Mouse (Mus musculus) cortical plate, adult 2 months (tissue): ENCODE measurements around the gene Dglucy.

Experiments
- CTCF ChIP-seq: fragments of 200-500 bp; IDR thresholded peaks from 2 replicates; pipeline ENCODE4 v1.5.1; 2011; ENCODE audit warnings: mild to moderate bottlenecking, control low read depth, low read length; ENCODE audit not compliant: insufficient read depth; ENCODE audit errors: extremely low read depth
- POLR2A ChIP-seq: fragments of 200-500 bp; IDR thresholded peaks from 2 replicates; pipeline ENCODE4 v1.6.1; 2011; ENCODE audit warnings: mild to moderate bottlenecking, low read length, control low read depth; ENCODE audit not compliant: insufficient read depth; ENCODE audit errors: extremely low read depth

DNA sequence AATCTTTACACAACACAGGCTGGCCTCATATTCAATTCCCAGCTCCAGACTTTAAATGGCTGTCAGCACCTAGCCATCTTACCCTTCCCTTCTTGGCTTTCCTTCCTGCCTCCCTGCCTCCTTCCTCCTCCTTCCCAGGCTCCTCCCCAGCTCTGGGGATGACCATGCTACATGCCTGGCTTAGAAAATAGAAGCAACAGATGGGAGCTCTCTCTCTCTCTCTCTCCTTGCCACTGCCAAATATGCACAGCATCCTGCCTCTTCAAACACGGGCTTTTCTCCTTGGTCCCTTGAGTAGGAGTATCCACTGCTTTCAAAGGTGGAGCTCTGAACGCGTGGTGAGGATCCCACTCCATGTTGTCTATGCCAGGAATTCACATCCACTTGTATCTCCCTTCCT lies 8.1 kb upstream of the Dglucy start:
- TF ChIP-seq POLR2A (no peak), CTCF (no peak)
